Mouse (Mus musculus): ENCODE results near the gene Aig1. TPM values are rescaled to one million over a fixed set of nuclear protein-coding genes. Genes with fewer than 3 reads are reported as not detected.

The Aig1 gene
- polyA plus RNA-seq, 1 experiment from 2014 or later, result 97.1 TPM

DNA sequence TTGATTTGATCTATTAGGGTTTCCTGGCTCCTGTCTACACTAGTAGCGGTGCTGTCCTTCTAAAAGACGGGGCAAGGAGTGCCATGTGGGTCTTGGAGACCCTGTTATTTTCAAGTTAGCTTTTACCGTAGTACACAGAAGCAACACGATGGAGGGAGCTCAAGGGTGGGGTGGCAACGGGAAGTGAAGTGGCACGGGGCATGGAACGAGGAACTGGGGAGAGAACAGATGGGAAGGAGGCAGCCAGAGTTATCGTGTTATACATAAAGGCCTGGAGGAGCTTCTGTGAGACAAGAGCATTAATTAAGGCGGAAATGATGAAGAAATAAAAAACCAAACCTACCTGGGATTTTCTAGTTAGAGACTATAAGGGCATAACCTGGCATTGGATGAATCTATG is 31.8 kb downstream of the Aig1 start:
- H3K4me1 ChIP-seq (ENCODE audit: control insufficient read depth, insufficient read depth, low read length), result no peaks in the 10 kb centered on the region
- H3K9ac ChIP-seq (ENCODE audit: low read depth, low read length), result no peak overlapping the region
- WGBS, result 91% methylated on average over 9 of the region's 9 CpGs
- H3K4me2 ChIP-seq (ENCODE audit: low read depth, low read length), result no peak overlapping the region
- no peaks in the 10 kb centered on the region for H3K27me3 ChIP-seq (replicated peaks; ENCODE audit: control insufficient read depth, insufficient read depth, low read length)
- ATAC-seq, result no peak
- no peaks in the 10 kb centered on the region for H3K36me3 ChIP-seq (ENCODE audit: control insufficient read depth, insufficient read depth, low read length)
- no peaks in the 10 kb centered on the region for H3K9me3 ChIP-seq (ENCODE audit: control insufficient read depth, low read length)
- no peak overlapping the region for H3K27ac ChIP-seq (ENCODE audit: low read length)
- no peak overlapping the region for H3K4me3 ChIP-seq (ENCODE audit: low read length)

DNA sequence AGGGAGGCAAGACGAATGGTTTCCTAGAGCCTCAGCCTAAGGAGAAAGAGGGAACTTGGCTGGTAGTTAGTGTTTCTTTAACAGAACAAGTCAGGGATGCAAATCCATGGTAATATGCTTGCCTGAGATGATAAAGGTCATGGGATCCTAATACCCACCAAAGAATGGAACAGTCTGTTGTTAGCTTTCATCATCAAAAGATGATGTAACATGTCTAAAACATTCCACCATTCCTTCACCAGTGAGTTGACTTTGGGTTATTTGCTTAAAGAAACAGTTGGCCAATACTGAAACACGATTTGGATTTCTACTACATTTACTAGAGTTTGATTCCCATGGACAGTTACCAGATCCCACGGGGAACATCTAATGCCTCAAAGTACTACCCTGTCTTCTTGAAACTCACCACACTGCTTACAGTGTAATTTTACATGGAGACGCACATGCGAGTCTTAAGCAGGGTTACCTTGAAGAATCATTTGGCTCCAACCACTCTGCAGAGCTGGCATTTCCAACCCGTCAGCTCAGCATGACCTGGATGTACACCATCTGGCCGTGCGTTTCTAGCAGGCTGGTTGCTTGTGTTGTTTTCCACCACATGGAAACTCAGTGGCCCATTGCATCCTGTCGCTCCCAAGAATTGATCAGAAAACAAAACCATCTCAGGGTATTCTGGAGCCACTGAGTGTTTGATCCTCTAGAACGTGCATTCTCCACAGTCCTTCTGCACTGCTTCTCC is 32.9 kb downstream of the Aig1 start:
- no peaks in the 10 kb centered on the region for H3K9me3 ChIP-seq (ENCODE audit: control insufficient read depth, low read length)
- no peaks in the 10 kb centered on the region for H3K4me1 ChIP-seq (ENCODE audit: control insufficient read depth, insufficient read depth, low read length)
- no peak overlapping the region for H3K4me3 ChIP-seq (ENCODE audit: low read length)
- ATAC-seq, result no peak
- no peaks in the 10 kb centered on the region for H3K36me3 ChIP-seq (ENCODE audit: control insufficient read depth, insufficient read depth, low read length)
- H3K27me3 ChIP-seq (replicated peaks; ENCODE audit: control insufficient read depth, insufficient read depth, low read length), result no peaks in the 10 kb centered on the region
- no peak overlapping the region for H3K27ac ChIP-seq (ENCODE audit: low read length)
- WGBS, result 87% methylated on average over 10 of the region's 10 CpGs
- H3K4me2 ChIP-seq (ENCODE audit: low read depth, low read length), result no peak overlapping the region
- no peak overlapping the region for H3K9ac ChIP-seq (ENCODE audit: low read depth, low read length)

DNA sequence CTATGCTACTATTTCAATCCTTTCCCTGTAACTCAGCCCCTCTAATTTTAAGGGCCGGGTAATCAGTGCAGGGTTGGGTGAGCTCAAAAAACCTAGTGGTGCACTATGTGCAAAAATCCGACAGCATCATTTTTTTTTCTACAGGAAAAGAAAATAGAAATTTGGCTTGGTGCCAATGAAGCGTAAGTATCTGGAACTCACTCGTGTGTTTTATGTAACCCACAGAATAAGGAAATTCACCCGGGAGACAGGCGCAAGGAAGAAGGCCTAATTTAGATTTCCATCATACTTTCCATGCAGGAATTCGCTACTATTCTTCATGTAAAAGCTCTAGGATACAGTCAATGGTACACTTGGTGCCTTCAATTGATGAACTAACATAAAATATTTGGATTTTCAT is 34.7 kb downstream of the Aig1 start:
- H3K9me3 ChIP-seq (ENCODE audit: control insufficient read depth, low read length), result no peaks in the 10 kb centered on the region
- no peak overlapping the region for H3K4me2 ChIP-seq (ENCODE audit: low read depth, low read length)
- H3K36me3 ChIP-seq (ENCODE audit: control insufficient read depth, insufficient read depth, low read length), result peaks cover 3% of the 10 kb centered on the region; the same call in 1 of the 2 replicates
- H3K27ac ChIP-seq (ENCODE audit: low read length), result no peak overlapping the region
- ATAC-seq, result no peak
- H3K27me3 ChIP-seq (replicated peaks; ENCODE audit: control insufficient read depth, insufficient read depth, low read length), result no peaks in the 10 kb centered on the region
- H3K4me1 ChIP-seq (ENCODE audit: control insufficient read depth, insufficient read depth, low read length), result no peaks in the 10 kb centered on the region
- no peak overlapping the region for H3K4me3 ChIP-seq (ENCODE audit: low read length)
- no peak overlapping the region for H3K9ac ChIP-seq (ENCODE audit: low read depth, low read length)
- 58% methylated on average over 7 of the region's 7 CpGs for WGBS

DNA sequence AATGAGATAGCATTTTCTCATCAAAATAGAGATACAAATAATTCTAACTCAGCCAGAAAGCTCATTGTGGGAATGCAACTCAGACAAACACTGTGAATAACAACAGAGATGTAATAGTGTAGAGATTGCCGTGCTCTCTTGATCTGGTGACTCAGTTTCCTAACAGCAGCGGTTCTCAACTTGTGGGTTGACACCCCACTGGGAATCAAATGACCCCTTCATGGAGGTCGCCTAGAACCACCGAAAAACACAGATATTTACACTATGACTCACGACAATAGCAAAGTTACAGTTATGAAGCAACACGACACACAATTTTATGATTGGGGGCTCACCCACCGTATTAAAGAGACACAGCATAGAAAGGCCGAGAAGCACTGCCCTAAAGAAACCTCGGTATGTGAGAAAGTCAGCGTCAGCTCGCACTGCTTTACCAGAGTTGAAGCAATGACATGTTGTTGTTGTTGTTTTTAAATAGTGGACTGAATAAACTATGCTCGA is 35.7 kb downstream of the Aig1 start:
- Histone ChIP-seq H3K27me3 (replicated peaks; ENCODE audit: control insufficient read depth, insufficient read depth, low read length) (no peaks in the 10 kb centered on the region), H3K4me1 (ENCODE audit: control insufficient read depth, insufficient read depth, low read length) (no peaks in the 10 kb centered on the region), H3K9me3 (ENCODE audit: control insufficient read depth, low read length) (no peaks in the 10 kb centered on the region), H3K36me3 (ENCODE audit: control insufficient read depth, insufficient read depth, low read length) (peaks cover 4% of the 10 kb centered on the region; the same call in 1 of the 2 replicates), H3K27ac (ENCODE audit: low read length) (no peak overlapping the region), H3K4me2 (ENCODE audit: low read depth, low read length) (no peak overlapping the region), H3K4me3 (ENCODE audit: low read length) (no peak overlapping the region), H3K9ac (ENCODE audit: low read depth, low read length) (no peak overlapping the region)
- 85% methylated on average over 12 of the region's 12 CpGs for WGBS
- no peak for ATAC-seq

DNA sequence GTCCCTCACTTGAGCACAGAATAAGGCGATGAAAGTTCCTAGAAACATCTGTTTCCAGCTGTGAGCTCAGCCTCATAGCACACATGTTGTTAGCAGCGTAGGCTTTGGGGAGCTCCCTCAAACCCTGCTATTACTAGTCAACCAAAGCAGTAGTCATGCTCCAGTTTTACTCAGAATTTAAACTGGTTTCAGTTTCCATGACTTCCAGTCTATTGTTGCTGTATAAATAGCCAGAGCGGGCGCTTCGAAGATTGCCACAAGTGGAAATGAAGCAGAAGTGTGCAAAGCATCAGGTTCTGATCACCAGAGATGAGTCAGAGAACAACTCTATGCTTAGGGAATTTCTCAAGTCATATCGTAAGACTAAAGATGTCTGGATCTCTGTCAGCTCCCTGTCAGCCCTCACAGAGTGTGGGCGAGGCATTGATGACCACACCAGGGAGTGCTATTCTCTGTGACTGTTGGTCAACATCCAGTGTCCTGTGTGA is 36.2 kb downstream of the Aig1 start:
- Histone ChIP-seq H3K4me1 (ENCODE audit: control insufficient read depth, insufficient read depth, low read length) (no peaks in the 10 kb centered on the region), H3K36me3 (ENCODE audit: control insufficient read depth, insufficient read depth, low read length) (peaks cover 4% of the 10 kb centered on the region; the same call in 1 of the 2 replicates), H3K27ac (ENCODE audit: low read length) (no peak overlapping the region), H3K4me2 (ENCODE audit: low read depth, low read length) (no peak overlapping the region), H3K4me3 (ENCODE audit: low read length) (no peak overlapping the region), H3K9ac (ENCODE audit: low read depth, low read length) (no peak overlapping the region), H3K27me3 (replicated peaks; ENCODE audit: control insufficient read depth, insufficient read depth, low read length) (no peaks in the 10 kb centered on the region), H3K9me3 (ENCODE audit: control insufficient read depth, low read length) (no peaks in the 10 kb centered on the region)
- WGBS, result 73% methylated on average over 7 of the region's 7 CpGs
- peak; percentile 52 for ATAC-seq

DNA sequence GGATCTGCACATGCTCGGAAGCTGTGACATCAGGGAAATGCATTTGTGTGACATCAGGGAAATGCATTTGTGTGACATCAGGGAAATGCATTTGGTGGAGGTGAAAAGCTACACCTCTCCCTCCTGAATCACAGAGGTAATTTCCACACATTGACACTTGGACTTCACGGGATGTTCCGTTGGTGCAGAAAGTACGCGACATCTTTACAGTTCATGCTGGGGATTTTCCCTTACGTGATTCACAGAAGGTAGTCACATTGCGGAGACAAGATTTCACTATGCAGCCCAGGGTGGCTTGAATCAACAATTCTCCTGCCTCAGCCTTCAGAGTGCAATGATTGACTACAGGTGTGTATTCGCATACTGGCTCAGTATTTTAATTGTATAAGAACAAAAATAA is 41.6 kb downstream of the Aig1 start:
- no peak overlapping the region for H3K9ac ChIP-seq (ENCODE audit: low read depth, low read length)
- no peaks in the 10 kb centered on the region for H3K4me1 ChIP-seq (ENCODE audit: control insufficient read depth, insufficient read depth, low read length)
- no peaks in the 10 kb centered on the region for H3K9me3 ChIP-seq (ENCODE audit: control insufficient read depth, low read length)
- H3K36me3 ChIP-seq (ENCODE audit: control insufficient read depth, insufficient read depth, low read length), result peaks cover 4% of the 10 kb centered on the region; the same call in 1 of the 2 replicates
- no peak overlapping the region for H3K27ac ChIP-seq (ENCODE audit: low read length)
- no peak overlapping the region for H3K4me3 ChIP-seq (ENCODE audit: low read length)
- H3K4me2 ChIP-seq (ENCODE audit: low read depth, low read length), result no peak overlapping the region
- ATAC-seq, result no peak
- WGBS, result 94% methylated on average over 8 of the region's 8 CpGs
- no peaks in the 10 kb centered on the region for H3K27me3 ChIP-seq (replicated peaks; ENCODE audit: control insufficient read depth, insufficient read depth, low read length)

DNA sequence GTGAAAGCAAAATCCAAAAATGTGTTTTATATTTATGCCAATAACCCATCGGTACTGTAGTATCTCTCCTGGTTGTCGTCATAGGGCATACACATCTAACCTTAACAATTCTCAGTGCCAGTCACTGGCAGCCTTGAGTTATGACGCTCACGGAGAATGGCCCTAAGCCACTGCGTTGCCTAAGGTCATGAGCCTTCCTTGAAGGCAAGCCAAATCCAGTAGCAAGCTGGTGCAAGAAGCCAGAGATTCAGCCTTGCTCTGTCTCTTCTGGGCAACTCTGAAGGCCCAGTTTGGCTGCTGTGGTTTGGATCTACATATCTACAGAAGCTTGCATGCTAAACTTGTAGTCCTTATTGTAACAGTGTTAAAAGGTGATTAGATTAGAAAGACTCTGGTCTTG is 55.2 kb downstream of the Aig1 start:
- 96% methylated on average over 5 of the region's 5 CpGs for WGBS
- Histone ChIP-seq H3K27ac (ENCODE audit: low read length) (no peak overlapping the region), H3K9ac (ENCODE audit: low read depth, low read length) (no peak overlapping the region), H3K4me1 (ENCODE audit: control insufficient read depth, insufficient read depth, low read length) (no peaks in the 10 kb centered on the region), H3K9me3 (ENCODE audit: control insufficient read depth, low read length) (no peaks in the 10 kb centered on the region), H3K4me3 (ENCODE audit: low read length) (no peak overlapping the region), H3K27me3 (replicated peaks; ENCODE audit: control insufficient read depth, insufficient read depth, low read length) (no peaks in the 10 kb centered on the region), H3K4me2 (ENCODE audit: low read depth, low read length) (no peak overlapping the region), H3K36me3 (ENCODE audit: control insufficient read depth, insufficient read depth, low read length) (no peaks in the 10 kb centered on the region)
- no peak for ATAC-seq

DNA sequence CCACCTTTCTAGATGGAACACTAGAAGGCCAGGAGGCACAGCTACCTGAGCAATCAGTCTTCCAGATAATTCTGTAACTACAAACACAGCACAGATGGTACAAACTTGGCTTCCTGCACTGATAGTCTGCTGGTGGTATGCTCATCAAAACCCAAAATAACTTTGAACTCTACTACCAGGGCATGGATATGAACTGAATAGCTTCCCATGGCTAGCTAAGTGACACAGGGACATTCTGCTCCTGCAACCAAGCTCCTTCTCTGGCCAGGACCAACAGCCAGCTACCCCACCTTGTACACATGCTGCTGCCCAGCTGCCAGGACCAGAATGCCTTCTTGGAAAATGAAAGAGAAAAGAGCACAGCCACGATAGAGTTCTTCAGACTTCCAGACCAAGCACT is 60.5 kb downstream of the Aig1 start:
- WGBS, result 90% methylated on average over 1 of the region's 1 CpGs
- Histone ChIP-seq H3K27me3 (replicated peaks; ENCODE audit: control insufficient read depth, insufficient read depth, low read length) (no peaks in the 10 kb centered on the region), H3K4me3 (ENCODE audit: low read length) (no peak overlapping the region), H3K4me2 (ENCODE audit: low read depth, low read length) (no peak overlapping the region), H3K9ac (ENCODE audit: low read depth, low read length) (no peak overlapping the region), H3K27ac (ENCODE audit: low read length) (no peak overlapping the region), H3K9me3 (ENCODE audit: control insufficient read depth, low read length) (no peaks in the 10 kb centered on the region), H3K4me1 (ENCODE audit: control insufficient read depth, insufficient read depth, low read length) (no peaks in the 10 kb centered on the region), H3K36me3 (ENCODE audit: control insufficient read depth, insufficient read depth, low read length) (no peaks in the 10 kb centered on the region)
- ATAC-seq, result no peak

DNA sequence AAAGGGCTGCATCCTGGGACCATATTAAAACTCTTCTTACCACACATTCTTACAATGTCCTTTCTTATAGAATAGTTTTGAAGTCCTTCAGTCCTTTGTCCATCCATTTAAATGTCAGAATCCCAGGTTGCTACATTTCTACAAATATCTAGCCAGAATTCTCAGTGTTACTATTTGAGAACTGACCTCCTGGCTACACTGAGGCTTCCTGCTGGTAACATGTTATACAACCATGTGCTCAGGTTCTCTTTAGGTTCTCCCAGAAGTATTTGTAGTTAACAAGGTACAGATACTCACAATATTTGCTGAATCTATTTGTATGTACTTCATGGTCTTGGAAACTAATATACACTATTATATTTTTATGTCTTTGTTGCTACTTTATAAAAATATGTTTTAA is 62.0 kb downstream of the Aig1 start:
- no peak overlapping the region for H3K27ac ChIP-seq (ENCODE audit: low read length)
- ATAC-seq, result no peak

DNA sequence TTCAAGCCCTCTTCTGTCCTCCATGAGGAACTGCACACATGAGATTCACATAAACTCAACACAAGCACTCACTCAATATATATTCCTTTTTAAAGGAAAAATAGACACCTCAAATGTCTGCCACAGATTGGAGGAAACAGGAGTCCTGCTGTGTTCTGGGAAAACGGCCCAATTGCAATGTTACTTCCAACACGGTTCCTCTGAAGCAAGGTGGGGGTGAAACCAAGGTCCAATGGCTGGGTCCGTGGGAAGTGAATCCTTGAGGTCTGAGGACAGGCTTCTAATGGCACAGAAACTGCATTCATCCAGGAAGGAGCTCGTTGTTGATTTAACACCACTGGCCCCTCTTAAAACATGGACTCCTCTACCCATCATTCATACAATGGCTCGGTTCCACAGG is 67.5 kb downstream of the Aig1 start:
- 89% methylated on average over 5 of the region's 5 CpGs for WGBS
- Histone ChIP-seq H3K27ac (ENCODE audit: low read length) (no peak overlapping the region), H3K4me2 (ENCODE audit: low read depth, low read length) (no peak overlapping the region), H3K9ac (ENCODE audit: low read depth, low read length) (no peak overlapping the region), H3K9me3 (ENCODE audit: control insufficient read depth, low read length) (no peaks in the 10 kb centered on the region), H3K36me3 (ENCODE audit: control insufficient read depth, insufficient read depth, low read length) (no peaks in the 10 kb centered on the region), H3K4me1 (ENCODE audit: control insufficient read depth, insufficient read depth, low read length) (no peaks in the 10 kb centered on the region), H3K27me3 (replicated peaks; ENCODE audit: control insufficient read depth, insufficient read depth, low read length) (no peaks in the 10 kb centered on the region), H3K4me3 (ENCODE audit: low read length) (no peak overlapping the region)
- no peak for ATAC-seq

More for the DNA sequence above, 62.0 kb downstream of the Aig1 start:
- Histone ChIP-seq H3K36me3 (ENCODE audit: control insufficient read depth, insufficient read depth, low read length) (no peaks in the 10 kb centered on the region), H3K9ac (ENCODE audit: low read depth, low read length) (no peak overlapping the region), H3K27me3 (replicated peaks; ENCODE audit: control insufficient read depth, insufficient read depth, low read length) (no peaks in the 10 kb centered on the region), H3K4me2 (ENCODE audit: low read depth, low read length) (no peak overlapping the region), H3K9me3 (ENCODE audit: control insufficient read depth, low read length) (no peaks in the 10 kb centered on the region), H3K4me3 (ENCODE audit: low read length) (no peak overlapping the region), H3K4me1 (ENCODE audit: control insufficient read depth, insufficient read depth, low read length) (no peaks in the 10 kb centered on the region)

All from intestine, embryonic 16.5 days (tissue).